Mouse (Mus musculus): ENCODE results near the gene Sgip1. TPM values are rescaled to one million over a fixed set of nuclear protein-coding genes. Genes with fewer than 3 reads are reported as not detected.

Sgip1 gene
- total RNA-seq, 2 experiments from 2014 or later: 4.9 to 8.5 TPM

Other genes with a start within 250 kb of the Sgip1 start
- gene Tctex1d1, start 237.3 kb downstream of the Sgip1 start, total RNA-seq (2021): not detected